Mouse (Mus musculus) hindbrain, embryonic 11.5 days (tissue): Measurements from ENCODE around the gene Skida1. TPM values are rescaled to one million over a fixed set of nuclear protein-coding genes. Genes with fewer than 3 reads are reported as not detected.

Experiments used
- ATAC-seq: fragments of 200-750 bp; cut with Nextera tagmentation; 2 replicates; pipeline ENCODE4 v1.8.0; 2017; ENCODE audit warnings: mild to moderate bottlenecking, moderate TSS enrichment, moderate library complexity; ENCODE audit not compliant: low FRiP score
- DNase-seq: peaks from one replicate; pipeline ENCODE4 v3.0.0-alpha.2; 2015; ENCODE audit warnings: low spot score
- H3K27ac ChIP-seq: fragments of 300-500 bp; sonication (generic); 2 replicates; pipeline ENCODE4 v1.5.1; 2014; ENCODE audit warnings: mild to moderate bottlenecking, low read depth, low read length
- H3K27me3 ChIP-seq: fragments of 300-500 bp; sonication (generic); 2 replicates; pipeline ENCODE4 v1.6.1; 2014; ENCODE audit warnings: mild to moderate bottlenecking, low read length, moderate library complexity, mixed read lengths; ENCODE audit not compliant: control insufficient read depth, insufficient read depth
- H3K36me3 ChIP-seq: fragments of 300-500 bp; sonication (generic); 2 replicates; pipeline ENCODE4 v1.6.1; 2014; ENCODE audit warnings: mild to moderate bottlenecking, low read length, moderate library complexity, mixed read lengths; ENCODE audit not compliant: control insufficient read depth, insufficient read depth
- H3K4me1 ChIP-seq: fragments of 300-500 bp; sonication (generic); replicated peaks from 2 replicates; pipeline ENCODE4 v1.6.1; 2014; ENCODE audit warnings: low read length, mixed read lengths; ENCODE audit not compliant: control insufficient read depth, insufficient read depth
- H3K4me2 ChIP-seq: fragments of 300-500 bp; sonication (generic); replicated peaks from 2 replicates; pipeline ENCODE4 v1.6.1; 2014; ENCODE audit warnings: mild to moderate bottlenecking, low read depth, low read length
- H3K4me3 ChIP-seq: fragments of 300-500 bp; sonication (generic); 2 replicates; pipeline ENCODE4 v1.5.1; 2014; ENCODE audit warnings: low read depth, low read length
- H3K9ac ChIP-seq: fragments of 300-500 bp; sonication (generic); 2 replicates; pipeline ENCODE4 v1.6.1; 2014; ENCODE audit warnings: low read depth, low read length
- H3K9me3 ChIP-seq: fragments of 300-500 bp; sonication (generic); 2 replicates; pipeline ENCODE4 v1.6.1; 2016; ENCODE audit warnings: low read length; ENCODE audit not compliant: control insufficient read depth
- WGBS: fragments of 180-500 bp; shearing (Covaris S2); extraction: QIAGEN DNeasy Blood & Tissue Kit; methylation state at CpG from one replicate; pipeline ENCODE4 v1.1.7; 2014; 5-methylcytosine and 5-hydroxymethylcytosine counted together
- polyA plus RNA-seq: library from polyadenylated mRNA; unstranded; fragments of >200 nt; fragmentation: Nextera tagmentation; extraction: Ambion mirVana; gene quantifications from 2 replicates; pipeline ENCODE4 v1.2.1, GENCODE M21; 2014

Skida1 gene
- polyA plus RNA-seq, 1 experiment from 2014 or later: 20.1 TPM

DNA sequence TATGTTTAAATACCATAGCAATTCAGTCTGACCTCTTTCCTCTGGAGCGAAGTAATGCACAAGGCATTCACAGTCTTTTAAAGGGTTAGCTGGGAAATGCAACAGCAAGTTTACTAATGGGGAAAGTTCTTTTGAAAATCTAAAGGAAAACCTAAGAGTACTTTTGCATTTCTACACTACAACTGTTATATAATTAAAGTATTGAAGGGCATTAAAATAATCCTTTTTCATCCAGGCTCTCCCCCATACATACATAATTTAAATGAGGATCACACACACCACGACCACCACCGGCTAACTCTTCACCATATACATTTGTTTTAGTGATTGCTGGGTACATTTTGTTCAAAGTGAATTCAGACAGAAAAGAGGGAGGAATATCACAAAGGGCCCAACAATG is 3.7 kb upstream of the Skida1 start:
- peak overlapping the region; percentile 8; the same call in 1 of the 2 replicates for H3K4me2 ChIP-seq
- ATAC-seq (no peak), DNase-seq (no peak)
- H3K9me3 ChIP-seq: no peaks in the 10 kb centered on the region
- H3K36me3 ChIP-seq: no peaks in the 10 kb centered on the region
- H3K4me1 ChIP-seq: peaks cover 7% of the 10 kb centered on the region
- H3K9ac ChIP-seq: peak overlapping the region; percentile 16; the same call in 1 of the 2 replicates
- 33% methylated on average over 3 of the region's 3 CpGs for WGBS
- H3K27ac ChIP-seq: peak overlapping the region; percentile 99; the same call in 1 of the 2 replicates
- H3K27me3 ChIP-seq: no peaks in the 10 kb centered on the region
- H3K4me3 ChIP-seq: no peak overlapping the region

DNA sequence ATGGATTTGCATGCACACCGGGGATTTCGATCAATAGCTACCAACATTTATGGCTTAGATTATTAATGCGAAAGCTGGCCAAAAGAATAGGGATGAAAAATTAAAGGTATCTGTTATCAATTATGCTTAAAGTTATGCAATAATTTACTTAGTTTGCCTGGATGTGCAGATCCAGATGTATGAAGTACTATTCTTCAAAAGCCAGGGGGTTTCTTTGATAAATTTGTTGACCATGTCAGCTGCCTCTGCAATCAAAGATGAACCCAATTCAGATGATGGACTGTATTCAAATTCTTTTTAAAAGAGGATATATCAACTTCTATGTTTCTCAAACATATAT is 3.0 kb upstream of the Skida1 start:
- H3K9ac ChIP-seq: peak overlapping the region; percentile 53
- H3K27me3 ChIP-seq: no peaks in the 10 kb centered on the region
- peaks cover 7% of the 10 kb centered on the region for H3K4me1 ChIP-seq
- H3K4me2 ChIP-seq: peak overlapping the region; percentile 82
- no peaks in the 10 kb centered on the region for H3K9me3 ChIP-seq
- no peaks in the 10 kb centered on the region for H3K36me3 ChIP-seq
- H3K27ac ChIP-seq: peak overlapping the region; percentile 99
- H3K4me3 ChIP-seq: peak overlapping the region; percentile 29
- WGBS: 28% methylated on average over 3 of the region's 3 CpGs
- DNase-seq (no peak), ATAC-seq (no peak)

DNA sequence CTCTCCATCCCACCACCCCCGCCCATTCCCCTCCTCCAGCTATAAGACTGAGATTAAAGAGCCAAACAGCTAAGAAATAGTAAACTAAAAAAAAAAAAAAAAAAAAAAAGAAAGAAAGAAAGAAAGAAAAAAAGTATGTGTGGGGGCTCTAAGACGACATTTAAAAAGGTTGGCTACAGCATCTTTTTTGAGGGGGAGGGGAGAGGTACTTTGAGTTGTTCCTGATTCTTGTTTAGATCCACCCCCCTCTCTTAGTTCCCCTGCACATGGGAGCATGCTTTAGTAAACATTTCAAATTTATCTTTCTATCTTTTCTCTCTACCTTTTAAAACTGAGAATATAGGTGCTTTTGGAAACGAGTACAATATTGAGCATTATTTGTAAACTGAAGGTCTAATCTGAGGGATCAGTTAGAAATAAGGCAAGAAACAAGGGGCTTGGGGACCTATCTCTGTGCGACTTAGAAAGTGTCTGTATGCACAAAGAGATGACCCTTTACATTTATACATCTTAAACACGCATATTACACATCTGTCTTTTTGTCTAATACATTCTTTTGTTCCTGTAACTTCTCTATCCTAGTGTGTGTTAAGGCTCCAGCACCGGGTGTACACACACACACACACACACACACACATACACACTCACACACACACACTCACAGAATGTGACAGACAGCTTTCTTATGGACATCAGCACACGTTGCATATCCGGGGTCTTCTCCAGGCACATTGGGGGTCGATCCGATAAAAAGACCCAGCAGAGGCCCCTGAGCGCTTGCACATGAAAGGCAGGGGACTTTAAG is 2.4 kb upstream of the Skida1 start:
- Histone ChIP-seq H3K27ac (peak overlapping the region; percentile 99), H3K4me1 (peaks cover 7% of the 10 kb centered on the region), H3K9me3 (no peaks in the 10 kb centered on the region), H3K9ac (peak overlapping the region; percentile 71), H3K36me3 (no peaks in the 10 kb centered on the region), H3K4me2 (peak overlapping the region; percentile 82), H3K4me3 (peak overlapping the region; percentile 29), H3K27me3 (no peaks in the 10 kb centered on the region)
- DNase-seq (peak; percentile 74), ATAC-seq (no peak)
- 6% methylated on average over 11 of the region's 11 CpGs for WGBS

DNA sequence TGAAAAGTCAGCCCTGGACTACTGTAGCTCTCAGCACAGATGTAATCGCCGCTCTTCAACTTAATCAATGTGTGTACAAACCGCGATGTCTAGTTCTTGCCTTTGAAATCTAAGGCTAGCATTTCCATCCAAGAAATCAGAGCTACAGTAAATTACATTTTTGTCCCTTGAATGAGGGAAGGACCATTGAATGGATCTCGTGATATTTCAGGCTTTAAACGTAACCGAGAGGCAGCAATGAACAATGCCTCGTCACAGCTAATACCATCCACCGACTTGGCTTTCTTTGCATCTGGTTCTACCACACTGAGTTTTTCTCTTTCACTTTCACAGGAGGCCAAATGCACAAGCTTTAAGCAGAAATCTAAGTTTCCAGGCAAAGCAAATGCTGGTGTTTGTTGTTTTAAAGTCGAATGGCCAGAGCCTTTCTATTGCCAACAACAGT is 1.7 kb upstream of the Skida1 start:
- Histone ChIP-seq H3K27ac (peak overlapping the region; percentile 99), H3K36me3 (no peaks in the 10 kb centered on the region), H3K9ac (peak overlapping the region; percentile 71), H3K9me3 (no peaks in the 10 kb centered on the region), H3K4me1 (peaks cover 7% of the 10 kb centered on the region), H3K4me2 (peak overlapping the region; percentile 82), H3K4me3 (peak overlapping the region; percentile 29), H3K27me3 (no peaks in the 10 kb centered on the region)
- peak; percentile 73 for DNase-seq
- ATAC-seq: no peak
- 2% methylated on average over 10 of the region's 10 CpGs for WGBS

DNA sequence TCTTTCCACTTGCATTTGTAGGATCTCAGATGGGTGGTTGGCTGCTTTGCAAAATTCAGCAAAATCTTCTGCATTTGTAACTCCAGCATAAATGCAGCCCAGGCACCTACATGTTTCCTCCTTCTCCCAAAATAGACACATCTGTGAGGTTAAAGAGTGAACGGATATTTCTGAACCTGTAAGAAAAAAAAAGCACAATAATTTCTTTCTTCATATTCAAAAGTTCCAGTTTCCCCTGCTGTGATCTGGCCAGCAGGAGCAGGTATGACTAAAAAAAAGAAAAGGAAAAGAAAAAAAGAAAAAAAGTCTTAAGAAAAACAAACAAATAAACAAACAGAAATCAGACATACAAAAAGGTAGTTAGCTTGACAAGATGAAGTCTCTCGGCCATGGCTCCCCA is 1.2 kb upstream of the Skida1 start:
- Histone ChIP-seq H3K9me3 (no peaks in the 10 kb centered on the region), H3K27me3 (no peaks in the 10 kb centered on the region), H3K9ac (peak overlapping the region; percentile 100), H3K27ac (peak overlapping the region; percentile 99), H3K4me3 (peak overlapping the region; percentile 93), H3K4me2 (peak overlapping the region; percentile 82), H3K4me1 (peaks cover 7% of the 10 kb centered on the region), H3K36me3 (no peaks in the 10 kb centered on the region)
- ATAC-seq (no peak), DNase-seq (no peak)
- WGBS: 4% methylated on average over 2 of the region's 2 CpGs

DNA sequence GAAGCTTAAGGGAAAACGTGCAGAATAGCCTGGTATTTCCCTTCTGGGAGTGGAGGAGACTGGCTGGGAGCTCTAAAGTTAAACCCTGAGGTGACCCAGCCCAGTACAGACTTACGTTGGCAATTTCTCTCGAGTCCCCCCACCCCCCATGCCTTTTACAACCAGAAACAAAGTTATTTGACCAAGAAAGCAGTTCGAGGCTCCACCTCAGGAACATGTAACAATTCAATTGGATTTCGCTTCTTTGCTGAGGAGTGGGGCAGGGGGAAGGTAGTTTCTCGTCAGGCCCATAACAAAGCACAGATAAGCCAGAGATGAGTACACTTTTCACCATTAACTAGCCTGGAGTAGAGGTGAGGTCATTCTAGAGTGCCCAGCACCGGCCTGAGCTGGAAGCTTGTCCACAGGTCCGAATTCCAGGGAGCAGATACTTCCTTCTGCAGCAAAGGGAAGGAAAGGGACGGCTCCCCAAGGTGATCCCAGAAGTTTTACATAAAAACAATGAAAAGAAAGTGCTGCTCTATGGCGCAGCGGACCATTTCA is 499 bp upstream of the Skida1 start:
- Histone ChIP-seq H3K4me2 (peak overlapping the region; percentile 82), H3K27me3 (no peaks in the 10 kb centered on the region), H3K27ac (peak overlapping the region; percentile 99), H3K9ac (peak overlapping the region; percentile 100), H3K9me3 (no peaks in the 10 kb centered on the region), H3K4me1 (peaks cover 7% of the 10 kb centered on the region), H3K36me3 (no peaks in the 10 kb centered on the region), H3K4me3 (peak overlapping the region; percentile 93)
- WGBS: 1% methylated on average over 11 of the region's 11 CpGs
- peak; percentile 59 for DNase-seq
- peak; percentile 28; the same call in 1 of the 2 replicates for ATAC-seq

DNA sequence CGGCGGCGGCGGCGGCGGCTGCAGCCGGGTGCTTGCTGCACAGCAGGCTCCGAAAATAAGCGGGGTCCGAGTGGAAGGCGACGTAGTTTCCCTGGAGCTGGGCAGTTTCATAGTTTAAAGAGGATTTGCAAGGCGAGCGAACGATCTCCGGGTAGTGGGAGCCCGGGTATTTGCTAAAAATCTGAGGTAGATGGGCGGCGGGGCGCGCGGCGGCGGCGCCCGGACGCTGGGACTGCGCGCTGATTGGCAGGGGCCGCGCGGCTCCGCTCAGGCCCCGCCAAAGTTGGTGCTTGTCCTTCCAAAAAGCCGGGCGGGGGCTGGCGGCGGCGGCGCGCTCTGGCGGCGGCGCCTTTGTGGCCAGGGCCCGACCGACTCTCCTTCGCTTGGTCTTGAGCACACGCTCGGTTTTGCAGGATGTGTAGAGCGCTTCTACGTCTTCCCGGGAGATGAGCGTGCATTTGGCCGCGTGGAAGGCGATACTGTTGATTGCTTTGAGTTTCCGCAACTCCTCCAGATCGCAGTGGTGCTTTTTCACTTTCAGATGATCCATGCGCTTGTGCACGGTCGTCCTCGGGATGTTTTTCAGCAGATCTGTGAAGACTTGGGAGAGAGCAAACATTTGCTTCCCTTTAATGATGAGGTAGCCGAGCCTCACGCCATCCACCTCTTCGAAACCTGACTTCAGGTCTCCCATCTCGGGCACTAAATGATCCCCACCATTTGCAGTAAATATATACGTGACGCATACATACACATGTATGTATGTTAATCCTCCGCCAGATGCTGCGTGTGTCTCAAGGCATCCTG is 1.0 kb downstream of the Skida1 start:
- peak overlapping the region; percentile 99 for H3K27ac ChIP-seq
- H3K27me3 ChIP-seq: no peaks in the 10 kb centered on the region
- H3K4me2 ChIP-seq: peak overlapping the region; percentile 82
- H3K4me1 ChIP-seq: peaks cover 3% of the 10 kb centered on the region; the same call in 1 of the 2 replicates
- DNase-seq (peak; percentile 82), ATAC-seq (peak; percentile 70)
- WGBS: under 1% methylated on average over 70 of the region's 70 CpGs
- H3K9me3 ChIP-seq: no peaks in the 10 kb centered on the region
- peak overlapping the region; percentile 93 for H3K4me3 ChIP-seq
- H3K36me3 ChIP-seq: no peaks in the 10 kb centered on the region
- H3K9ac ChIP-seq: peak overlapping the region; percentile 100

DNA sequence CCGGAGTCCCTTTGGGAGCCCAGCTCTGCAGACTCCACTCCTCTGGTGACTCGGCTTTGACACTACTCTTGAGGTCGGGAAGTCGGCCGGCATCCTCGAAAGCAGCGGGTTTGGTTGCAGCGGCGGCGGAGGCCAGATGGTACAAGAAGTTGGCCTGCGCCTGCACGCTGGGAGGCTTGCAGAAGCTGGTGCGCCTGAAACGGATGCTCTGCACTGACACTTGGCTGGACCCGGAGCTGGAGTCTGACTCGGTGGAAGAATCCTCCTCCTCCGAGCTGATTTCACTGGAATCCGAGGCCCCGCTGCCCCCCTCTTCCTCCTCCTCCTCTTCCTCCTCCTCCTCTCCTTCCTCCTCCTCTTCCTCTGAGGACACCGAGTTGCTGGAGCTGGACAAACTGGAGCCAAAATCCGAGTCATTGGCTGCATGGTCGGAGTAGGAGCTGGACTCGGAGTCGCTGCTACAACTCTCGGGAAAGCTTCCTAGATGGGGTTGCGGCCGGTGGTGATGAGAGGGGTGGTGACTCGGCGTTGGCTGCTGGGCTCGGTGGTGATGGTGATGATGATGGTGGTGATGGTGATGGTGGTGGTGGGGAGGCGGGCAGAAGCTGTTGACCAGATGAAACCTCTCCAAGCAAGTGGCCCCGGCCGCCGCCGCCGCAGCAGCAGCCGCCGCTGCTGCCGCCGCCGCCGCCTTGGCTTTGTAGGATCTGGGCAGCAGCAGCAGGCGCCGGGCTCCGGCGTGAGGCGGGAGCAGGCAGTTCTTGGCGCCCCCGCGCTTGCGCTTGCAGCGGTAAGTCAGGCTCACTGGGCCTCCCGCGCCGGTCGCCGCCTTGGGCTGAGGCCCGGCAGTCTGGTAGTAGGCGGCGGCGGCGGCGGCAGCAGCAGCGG is 1.8 kb downstream of the Skida1 start:
- WGBS: under 1% methylated on average over 50 of the region's 64 CpGs
- no peak for ATAC-seq
- Histone ChIP-seq H3K36me3 (no peaks in the 10 kb centered on the region), H3K9me3 (no peaks in the 10 kb centered on the region), H3K27me3 (no peaks in the 10 kb centered on the region), H3K4me2 (peak overlapping the region; percentile 82), H3K27ac (peak overlapping the region; percentile 99), H3K9ac (peak overlapping the region; percentile 100), H3K4me1 (peaks cover 3% of the 10 kb centered on the region), H3K4me3 (peak overlapping the region; percentile 93)
- peak; percentile 73 for DNase-seq
